Mouse (Mus musculus) embryonic facial prominence, embryonic 14.5 days (tissue): ENCODE measurements at regions not wholly inside any gene's neighbourhood (a gene's known extent, or its start where the extent isn't known, plus 50 kb on each side); places are given as distances from the start of the nearest gene placed in this dataset.
A peak's percentile ranks its signal among the peaks of the same experiment; 100 is the strongest.

Source experiments
- ATAC-seq: fragments of 200-750 bp; cut with Nextera tagmentation; 2 replicates; pipeline ENCODE4 v1.8.0; 2017; ENCODE audit warnings: low read depth, moderate number of reproducible peaks, moderate TSS enrichment
- DNase-seq: peaks from one replicate; pipeline ENCODE4 v3.0.0-alpha.2; 2015; ENCODE audit warnings: low spot score
- H3K27ac ChIP-seq: fragments of 300-500 bp; sonication (generic); replicated peaks from 2 replicates; pipeline ENCODE4 v1.5.1; 2014; ENCODE audit warnings: low read depth, mild to moderate bottlenecking, low read length, moderate library complexity
- H3K27me3 ChIP-seq: fragments of 300-500 bp; sonication (generic); replicated peaks from 2 replicates; pipeline ENCODE4 v1.6.1; 2014; ENCODE audit warnings: low read length; ENCODE audit not compliant: control insufficient read depth, insufficient read depth
- H3K36me3 ChIP-seq: fragments of 300-500 bp; sonication (generic); 2 replicates; pipeline ENCODE4 v1.6.1; 2014; ENCODE audit warnings: low read length, mixed read lengths; ENCODE audit not compliant: control insufficient read depth, insufficient read depth
- H3K4me1 ChIP-seq: fragments of 300-500 bp; sonication (generic); 2 replicates; pipeline ENCODE4 v1.6.1; 2014; ENCODE audit warnings: antibody characterized with exemption, low read length; ENCODE audit not compliant: control insufficient read depth, insufficient read depth
- H3K4me2 ChIP-seq: fragments of 300-500 bp; sonication (generic); 2 replicates; pipeline ENCODE4 v1.6.1; 2014; ENCODE audit warnings: low read depth, mild to moderate bottlenecking, low read length, moderate library complexity, mixed read lengths
- H3K4me3 ChIP-seq: fragments of 300-500 bp; sonication (generic); 2 replicates; pipeline ENCODE4 v1.5.1; 2014; ENCODE audit warnings: low read depth, mild to moderate bottlenecking, low read length
- H3K9ac ChIP-seq: fragments of 300-500 bp; sonication (generic); 2 replicates; pipeline ENCODE4 v1.6.1; 2014; ENCODE audit warnings: low read depth, mild to moderate bottlenecking, low read length, moderate library complexity, mixed read lengths
- H3K9me3 ChIP-seq: fragments of 300-500 bp; sonication (generic); 2 replicates; pipeline ENCODE4 v1.6.1; 2016; ENCODE audit warnings: low read length; ENCODE audit not compliant: control insufficient read depth
- WGBS: fragments of 180-500 bp; shearing (Covaris S2); extraction: QIAGEN DNeasy Blood & Tissue Kit; methylation state at CpG from one replicate; pipeline ENCODE4 v1.1.7; 2014; 5-methylcytosine and 5-hydroxymethylcytosine counted together

DNA sequence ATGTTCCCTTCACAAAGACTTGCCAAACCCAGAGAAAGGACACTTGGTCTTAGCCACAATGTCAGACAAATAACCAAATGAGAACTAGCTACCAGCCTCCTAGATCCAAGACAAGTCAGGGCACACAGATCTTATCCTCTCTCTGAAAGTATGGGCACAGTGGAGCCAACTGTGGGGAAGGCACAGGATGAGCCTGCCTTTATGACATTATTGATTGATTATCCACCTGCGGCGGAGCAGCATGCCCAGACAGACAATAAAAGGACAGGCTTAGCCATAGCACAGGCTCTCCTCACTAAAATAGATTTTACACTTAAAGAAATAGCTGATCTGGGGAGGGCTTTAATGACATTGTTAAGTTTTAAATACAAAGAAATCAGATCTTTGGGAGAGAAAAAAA, 117.9 kb downstream of the Maf start:
- no peak overlapping the region for H3K4me2 ChIP-seq
- 89% methylated on average over 2 of the region's 2 CpGs for WGBS
- H3K27me3 ChIP-seq: no peaks in the 10 kb centered on the region
- no peak overlapping the region for H3K4me3 ChIP-seq
- H3K36me3 ChIP-seq: no peaks in the 10 kb centered on the region
- no peaks in the 10 kb centered on the region for H3K4me1 ChIP-seq
- no peak overlapping the region for H3K27ac ChIP-seq
- H3K9me3 ChIP-seq: no peaks in the 10 kb centered on the region
- DNase-seq: no peak
- H3K9ac ChIP-seq: no peak overlapping the region
- ATAC-seq: no peak

GRCm38 (mm10) chr8:115589076-115589475, 118.5 kb downstream of the Maf start:
- no peak overlapping the region for H3K9ac ChIP-seq
- H3K36me3 ChIP-seq: no peaks in the 10 kb centered on the region
- DNase-seq: no peak
- WGBS: 86% methylated on average over 2 of the region's 2 CpGs
- no peak overlapping the region for H3K4me2 ChIP-seq
- H3K27ac ChIP-seq: no peak overlapping the region
- ATAC-seq: no peak
- no peak overlapping the region for H3K4me3 ChIP-seq
- no peaks in the 10 kb centered on the region for H3K27me3 ChIP-seq
- H3K4me1 ChIP-seq: no peaks in the 10 kb centered on the region
- H3K9me3 ChIP-seq: no peaks in the 10 kb centered on the region

DNA sequence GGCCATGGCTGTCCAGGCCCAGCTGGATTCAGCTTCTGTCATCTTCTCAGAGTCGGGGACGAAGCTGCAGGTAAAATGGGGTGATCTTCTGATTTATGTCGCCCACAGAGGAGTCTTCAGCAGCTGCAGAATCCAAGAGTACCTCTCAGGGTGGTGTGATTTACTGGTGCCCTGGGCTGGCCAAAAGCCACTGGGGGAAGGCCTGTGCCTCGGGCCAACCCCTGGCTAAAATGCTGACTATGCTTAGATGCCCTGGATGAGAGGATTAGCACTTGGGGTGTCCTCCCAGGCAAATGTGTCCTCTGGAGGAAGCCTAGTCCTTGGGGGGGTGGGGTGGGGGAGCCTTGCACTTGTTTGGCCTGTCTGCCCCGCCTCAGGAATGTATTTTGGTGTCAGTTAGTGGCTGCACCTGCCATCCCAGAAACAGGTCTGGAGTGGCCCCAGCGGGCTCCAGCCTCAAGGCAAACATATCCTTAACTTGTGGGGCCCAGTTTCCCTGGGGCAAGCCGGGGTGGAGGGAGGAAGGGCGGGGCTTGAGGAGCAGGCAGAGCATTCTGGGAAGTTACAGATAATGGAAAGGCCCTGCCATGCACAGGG, 123.2 kb downstream of the Maf start:
- DNase-seq: peak; percentile 12
- WGBS: 76% methylated on average over 8 of the region's 8 CpGs
- no peaks in the 10 kb centered on the region for H3K9me3 ChIP-seq
- no peaks in the 10 kb centered on the region for H3K36me3 ChIP-seq
- no peak for ATAC-seq
- H3K27me3 ChIP-seq: no peaks in the 10 kb centered on the region
- H3K4me3 ChIP-seq: no peak overlapping the region
- H3K4me1 ChIP-seq: no peaks in the 10 kb centered on the region
- H3K4me2 ChIP-seq: no peak overlapping the region
- H3K27ac ChIP-seq: no peak overlapping the region
- no peak overlapping the region for H3K9ac ChIP-seq

- ATAC-seq (no peak), DNase-seq (no peak)
- Histone ChIP-seq H3K4me1 (no peaks in the 10 kb centered on the region), H3K4me2 (no peak overlapping the region), H3K36me3 (no peaks in the 10 kb centered on the region), H3K27me3 (no peaks in the 10 kb centered on the region), H3K9ac (no peak overlapping the region), H3K4me3 (no peak overlapping the region), H3K27ac (no peak overlapping the region), H3K9me3 (no peaks in the 10 kb centered on the region)
- 75% methylated on average over 5 of the region's 5 CpGs for WGBS
These were observed 124.4 kb downstream of the Maf start for GRCm38 (mm10) chr8:115583221-115583620.

DNA sequence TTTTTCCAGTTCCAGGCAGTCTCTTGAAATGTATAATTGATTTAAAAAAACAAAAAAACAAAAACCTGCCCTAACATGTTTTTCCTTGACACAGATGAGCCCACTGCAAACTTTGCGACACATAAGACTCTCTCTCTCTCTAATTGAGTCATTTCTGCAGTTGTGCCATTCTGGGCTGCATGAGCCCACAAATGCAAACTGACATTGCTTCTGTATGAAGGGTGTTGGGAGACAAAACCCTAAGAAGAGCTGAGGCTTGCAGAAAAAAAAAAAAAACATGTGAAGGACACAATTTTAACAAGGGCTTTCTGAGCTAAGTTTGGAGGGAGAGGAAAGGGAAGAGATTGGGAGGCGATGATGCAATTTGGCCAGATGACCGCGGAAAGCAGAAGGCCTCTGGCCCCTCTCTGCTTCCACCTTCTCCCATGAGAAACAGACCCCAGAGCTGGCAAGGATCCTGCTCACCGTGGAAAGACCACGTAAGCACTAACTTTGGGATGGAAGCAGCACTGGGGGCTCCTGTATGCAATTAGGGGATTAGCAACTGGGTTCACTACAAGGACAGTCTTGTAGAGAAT, 125.6 kb downstream of the Maf start:
- H3K9ac ChIP-seq: no peak overlapping the region
- H3K4me2 ChIP-seq: no peak overlapping the region
- H3K4me3 ChIP-seq: no peak overlapping the region
- peak; percentile 41 for DNase-seq
- no peaks in the 10 kb centered on the region for H3K27me3 ChIP-seq
- H3K9me3 ChIP-seq: no peaks in the 10 kb centered on the region
- no peak overlapping the region for H3K27ac ChIP-seq
- no peak for ATAC-seq
- 68% methylated on average over 6 of the region's 6 CpGs for WGBS
- H3K4me1 ChIP-seq: no peaks in the 10 kb centered on the region
- no peaks in the 10 kb centered on the region for H3K36me3 ChIP-seq

GRCm38 (mm10) chr8:115568394-115568793, 139.2 kb downstream of the Maf start:
- Histone ChIP-seq H3K27me3 (no peaks in the 10 kb centered on the region), H3K9me3 (no peaks in the 10 kb centered on the region), H3K27ac (no peak overlapping the region), H3K36me3 (no peaks in the 10 kb centered on the region), H3K9ac (no peak overlapping the region), H3K4me1 (no peaks in the 10 kb centered on the region), H3K4me2 (no peak overlapping the region), H3K4me3 (no peak overlapping the region)
- 58% methylated on average over 7 of the region's 7 CpGs for WGBS
- no peak for ATAC-seq
- DNase-seq: no peak

GRCm38 (mm10) chr8:115565768-115566167, 141.8 kb downstream of the Maf start:
- Histone ChIP-seq H3K4me2 (no peak overlapping the region), H3K27ac (no peak overlapping the region), H3K9me3 (no peaks in the 10 kb centered on the region), H3K4me1 (no peaks in the 10 kb centered on the region), H3K27me3 (no peaks in the 10 kb centered on the region), H3K4me3 (no peak overlapping the region), H3K9ac (no peak overlapping the region), H3K36me3 (no peaks in the 10 kb centered on the region)
- WGBS: 83% methylated on average over 5 of the region's 5 CpGs
- ATAC-seq: no peak
- DNase-seq: no peak

DNA sequence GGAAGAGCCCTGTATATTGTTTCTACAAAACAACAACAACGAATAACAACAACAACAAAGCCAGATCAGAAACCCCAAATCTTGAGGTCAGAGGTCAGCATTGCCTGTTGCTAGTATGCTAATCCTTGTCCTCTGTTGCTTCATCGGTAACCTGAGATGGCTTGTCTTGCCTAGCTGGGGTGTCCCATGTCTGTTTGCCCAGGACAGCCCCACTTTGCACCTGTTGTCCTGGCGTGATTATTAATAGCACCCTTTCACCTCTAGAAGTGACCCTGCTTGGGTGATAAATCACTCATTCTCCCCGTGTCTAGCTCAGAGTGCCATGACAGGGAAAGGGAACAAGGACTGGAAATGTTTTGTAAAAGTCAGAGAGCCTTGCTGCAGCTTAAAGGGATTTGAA, 145.2 kb downstream of the Maf start:
- no peaks in the 10 kb centered on the region for H3K36me3 ChIP-seq
- H3K27ac ChIP-seq: no peak overlapping the region
- no peak overlapping the region for H3K4me2 ChIP-seq
- H3K27me3 ChIP-seq: no peaks in the 10 kb centered on the region
- no peak for DNase-seq
- no peaks in the 10 kb centered on the region for H3K9me3 ChIP-seq
- H3K9ac ChIP-seq: no peak overlapping the region
- WGBS: 31% methylated on average over 4 of the region's 4 CpGs
- ATAC-seq: no peak
- H3K4me1 ChIP-seq: no peaks in the 10 kb centered on the region
- no peak overlapping the region for H3K4me3 ChIP-seq
